Mouse (Mus musculus): ENCODE measurements around the gene Crim1. TPM values are rescaled to one million over a fixed set of nuclear protein-coding genes. Genes with fewer than 3 reads are reported as not detected.

Gene Crim1
- total RNA-seq, 2 experiments from 2014 or later = 44.8 to 47.1 TPM

DNA sequence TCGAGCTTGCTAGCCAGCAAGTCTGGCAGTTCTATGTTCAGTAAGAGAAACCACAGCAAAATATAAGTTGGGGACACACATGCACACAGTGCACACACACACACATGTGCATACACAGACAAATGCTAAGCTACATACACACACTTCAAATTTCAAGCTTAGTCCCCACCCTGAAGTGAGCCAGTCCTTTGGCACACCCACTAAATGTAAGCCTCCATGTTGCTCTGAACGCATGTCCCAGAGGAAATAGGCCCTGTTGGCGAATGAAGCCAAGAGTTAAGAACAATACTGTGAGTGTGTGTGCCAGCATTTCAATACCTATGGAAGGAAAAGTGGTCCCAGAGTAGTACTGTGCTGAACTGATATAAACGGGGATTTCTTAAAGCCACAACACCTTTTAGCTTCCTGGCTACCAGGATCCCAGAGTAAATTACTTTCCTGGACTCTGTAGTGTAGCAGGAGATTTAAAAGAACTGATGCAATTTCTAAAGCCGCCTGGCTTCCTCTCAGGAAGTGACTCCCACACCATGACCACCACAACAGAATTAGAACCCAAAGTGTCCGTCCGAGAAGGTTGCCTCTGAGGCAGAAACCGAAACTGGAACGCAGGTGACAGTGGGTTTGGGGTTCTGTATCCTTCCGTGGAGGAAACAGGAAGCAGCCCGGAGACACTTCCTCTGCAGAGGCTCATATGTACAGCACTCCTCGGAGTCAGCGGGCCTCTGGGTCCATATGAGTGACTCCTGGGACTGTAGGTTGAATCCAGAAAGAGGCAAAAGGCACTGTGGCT, 162.1 kb downstream of the Crim1 start:
- intact Hi-C loops (cut with DNase I) = loop anchor here (5.0 to 10.0 kb wide), 3 partner anchors 115 to 243 kb away; partner anchors contain the start of gene Crim1
- peak; percentile 52 to 60 for DNase-seq

DNA sequence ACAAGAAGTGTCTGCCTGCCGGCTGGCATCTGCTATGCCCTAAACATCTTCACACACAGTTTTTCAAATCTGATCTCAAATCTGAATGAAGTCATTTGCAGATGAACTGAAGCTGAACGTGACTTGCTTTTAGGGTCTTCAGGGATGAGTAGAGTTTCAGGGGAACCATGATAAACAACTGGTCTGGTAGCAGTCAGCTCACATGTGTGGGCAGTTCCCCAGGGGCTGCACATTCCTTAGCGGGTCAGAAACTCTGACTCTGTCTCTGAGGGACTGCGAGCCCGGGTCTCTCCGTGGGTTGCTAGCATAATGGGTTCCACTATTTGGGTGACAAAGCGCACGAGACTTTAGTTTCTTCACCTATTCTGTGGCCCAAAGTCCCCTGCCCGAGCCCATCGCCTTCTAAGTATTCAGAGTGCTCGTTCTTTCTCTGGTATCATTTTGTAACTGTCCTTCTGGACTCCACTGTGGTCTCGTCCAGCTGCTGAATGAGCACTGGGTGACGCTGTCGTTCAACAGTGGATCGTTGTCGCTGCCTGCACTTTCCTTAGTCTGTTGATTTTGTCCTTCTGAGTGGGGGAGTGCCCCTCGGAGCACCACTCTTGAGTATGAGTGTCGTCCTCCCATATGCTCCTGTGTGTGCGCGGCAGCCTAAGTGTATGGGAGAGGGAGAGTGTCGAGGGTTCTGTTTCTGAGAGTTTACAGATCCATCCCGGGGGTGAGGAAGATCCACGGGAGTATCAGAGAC, 164.7 kb downstream of the Crim1 start:
- intact Hi-C loops (cut with DNase I) = loop anchor here (5.0 to 10.0 kb wide), 3 partner anchors 117 to 240 kb away; partner anchors contain the start of gene Crim1
- DNase-seq = no peak

DNA sequence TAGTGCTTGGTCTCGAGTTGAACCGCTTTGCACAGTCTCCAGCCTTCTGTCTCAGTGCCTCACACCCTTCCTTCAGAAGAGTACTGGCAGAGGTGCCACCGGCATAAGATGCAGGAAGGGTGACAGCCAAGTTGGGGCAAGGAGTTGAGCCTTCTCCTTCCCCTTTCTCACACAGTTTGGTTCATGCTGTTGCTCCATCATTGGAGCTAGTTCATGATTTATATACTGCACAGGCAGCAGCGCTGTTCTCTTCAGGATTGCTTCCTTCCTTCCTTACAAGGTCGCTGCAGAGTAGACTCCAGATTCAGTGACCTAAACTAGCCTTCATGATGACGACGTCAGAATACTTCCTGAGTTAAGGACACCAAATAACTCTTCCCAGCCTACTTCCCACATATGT, 166.0 kb downstream of the Crim1 start:
- intact Hi-C loops (cut with DNase I) = loop anchor here (10.0 kb wide), 1 partner anchor 239 kb away; no protein-coding TSS in a partner anchor
- DNase-seq = no peak

DNA sequence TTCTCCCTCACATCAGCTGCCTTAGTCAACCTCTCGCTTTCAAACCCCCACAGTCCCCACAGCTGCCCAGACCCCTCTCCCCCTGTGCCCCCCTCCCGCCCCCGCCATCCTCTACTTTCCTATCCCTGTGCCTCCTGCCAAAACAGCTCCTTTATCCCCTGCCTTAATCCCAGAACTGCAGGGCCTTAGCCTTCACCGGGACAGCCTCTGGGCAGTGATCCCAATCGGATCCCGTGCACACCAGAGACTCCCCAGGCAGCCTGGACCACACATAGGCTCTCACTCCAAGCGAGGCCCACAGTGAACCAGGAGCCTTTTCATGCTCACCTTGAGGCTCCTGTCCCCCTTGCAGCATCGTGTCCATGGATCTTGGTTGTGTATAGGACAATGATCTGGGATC, 168.4 kb downstream of the Crim1 start:
- no peak for DNase-seq
- intact Hi-C loops (cut with DNase I) = loop anchor here (10.0 kb wide), 1 partner anchor 236 kb away; no protein-coding TSS in a partner anchor

DNA sequence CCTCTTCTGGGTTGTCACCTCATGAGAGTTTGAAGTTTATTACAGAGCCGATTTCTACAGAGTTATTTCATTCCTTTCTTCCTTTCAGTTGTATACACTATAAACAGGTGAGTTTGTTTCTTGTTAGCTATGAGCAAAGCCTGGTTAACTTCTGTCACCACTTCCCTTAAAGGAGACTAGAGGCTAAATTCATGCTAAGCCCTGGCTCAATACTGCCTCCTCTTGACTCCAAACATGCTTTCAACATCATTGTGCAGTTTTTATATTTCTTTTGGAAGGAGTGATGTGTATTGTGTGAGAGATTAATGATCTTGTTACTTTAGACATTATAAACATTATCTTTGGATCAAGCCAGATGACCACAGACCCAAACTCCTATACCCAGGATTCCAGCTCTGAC, 170.4 kb downstream of the Crim1 start:
- intact Hi-C loops (cut with DNase I) = loop anchor here (5.0 kb wide), 1 partner anchor 173 kb away; no protein-coding TSS in a partner anchor
- no peak for DNase-seq

DNA sequence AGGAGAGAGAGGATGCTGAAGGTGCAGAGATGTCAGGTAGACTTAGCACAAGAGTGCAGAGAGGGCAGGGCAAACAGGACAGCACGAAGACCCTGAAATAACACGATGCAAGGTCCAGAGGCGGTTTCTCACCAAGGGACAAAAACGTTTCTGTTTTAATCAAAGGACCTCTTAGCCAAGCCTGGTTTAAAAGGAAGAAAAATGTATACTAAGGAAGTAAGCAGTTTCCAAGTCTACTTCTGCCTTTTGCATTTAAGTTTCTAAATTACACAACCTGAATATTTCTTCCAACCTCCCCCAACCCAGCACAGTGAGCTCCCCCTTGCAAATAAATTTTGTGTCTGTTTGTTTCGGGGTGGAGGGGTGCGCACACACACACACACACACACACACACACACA, 173.1 kb downstream of the Crim1 start:
- no peak for DNase-seq
- intact Hi-C loops (cut with DNase I) = loop anchor here (5.0 kb wide), 1 partner anchor 176 kb away; no protein-coding TSS in a partner anchor

DNA sequence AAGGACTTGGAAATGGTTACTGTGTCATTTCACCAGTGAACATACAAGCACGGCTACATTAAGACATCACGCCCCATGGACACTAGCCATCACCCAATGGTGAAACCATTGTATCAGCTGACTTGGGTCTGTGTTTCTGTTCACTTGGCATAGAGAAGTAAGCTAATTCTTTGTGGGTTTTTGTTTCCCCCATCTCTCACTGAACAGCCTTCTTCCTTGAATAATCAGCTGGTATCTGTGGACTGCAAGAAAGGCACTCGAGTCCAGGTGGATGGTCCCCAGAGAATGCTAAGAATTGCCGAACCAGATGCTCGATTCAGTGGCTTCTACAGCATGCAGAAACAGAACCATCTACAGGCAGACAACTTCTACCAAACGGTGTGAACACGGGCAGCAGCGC, 173.8 kb downstream of the Crim1 start:
- DNase-seq = no peak
- intact Hi-C loops (cut with DNase I) = loop anchor here (5.0 kb wide), 1 partner anchor 177 kb away; no protein-coding TSS in a partner anchor

DNA sequence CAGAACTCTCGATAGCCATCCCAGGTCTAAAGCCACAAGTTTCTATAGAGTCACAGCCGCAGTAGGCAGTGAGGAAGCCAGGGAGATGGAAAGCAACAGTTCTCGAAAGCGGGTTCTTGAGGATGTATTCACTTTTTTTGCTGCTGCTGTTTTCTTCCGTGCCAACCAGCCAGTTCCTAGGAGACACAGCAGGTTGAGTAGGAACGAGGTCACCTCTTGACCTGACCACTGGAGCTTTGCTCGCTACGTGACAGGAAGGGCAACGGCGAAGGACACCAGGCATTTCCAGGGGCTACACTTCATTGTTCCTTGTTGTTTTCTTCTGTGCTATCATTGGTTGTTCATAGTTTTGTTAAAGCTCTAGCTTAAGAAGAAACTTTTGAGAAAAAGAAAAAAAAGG, 174.7 kb downstream of the Crim1 start:
- intact Hi-C loops (cut with DNase I) = loop anchor here (5.0 kb wide), 1 partner anchor 177 kb away; no protein-coding TSS in a partner anchor
- no peak for DNase-seq

DNA sequence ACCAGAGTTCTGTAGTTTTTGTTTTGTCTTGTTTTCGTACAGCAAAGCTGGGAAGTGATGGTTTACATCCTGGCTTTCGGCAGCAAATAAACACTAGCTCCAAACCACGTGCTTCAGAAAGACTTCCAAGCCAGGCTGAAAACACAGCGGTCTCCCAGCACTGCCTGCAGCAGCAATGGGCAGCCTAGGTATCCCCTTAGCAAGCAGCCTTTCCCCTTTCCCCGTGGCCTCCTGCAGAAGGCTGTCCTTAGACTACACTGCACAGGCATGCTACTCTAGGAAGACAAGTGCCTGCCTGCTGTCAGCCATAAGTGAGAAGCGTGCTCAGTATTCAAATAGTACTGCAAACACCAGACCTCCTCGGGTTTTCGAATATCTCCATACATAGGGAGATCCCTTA, 176.5 kb downstream of the Crim1 start:
- DNase-seq = no peak
- intact Hi-C loops (cut with DNase I) = no loop called here

DNA sequence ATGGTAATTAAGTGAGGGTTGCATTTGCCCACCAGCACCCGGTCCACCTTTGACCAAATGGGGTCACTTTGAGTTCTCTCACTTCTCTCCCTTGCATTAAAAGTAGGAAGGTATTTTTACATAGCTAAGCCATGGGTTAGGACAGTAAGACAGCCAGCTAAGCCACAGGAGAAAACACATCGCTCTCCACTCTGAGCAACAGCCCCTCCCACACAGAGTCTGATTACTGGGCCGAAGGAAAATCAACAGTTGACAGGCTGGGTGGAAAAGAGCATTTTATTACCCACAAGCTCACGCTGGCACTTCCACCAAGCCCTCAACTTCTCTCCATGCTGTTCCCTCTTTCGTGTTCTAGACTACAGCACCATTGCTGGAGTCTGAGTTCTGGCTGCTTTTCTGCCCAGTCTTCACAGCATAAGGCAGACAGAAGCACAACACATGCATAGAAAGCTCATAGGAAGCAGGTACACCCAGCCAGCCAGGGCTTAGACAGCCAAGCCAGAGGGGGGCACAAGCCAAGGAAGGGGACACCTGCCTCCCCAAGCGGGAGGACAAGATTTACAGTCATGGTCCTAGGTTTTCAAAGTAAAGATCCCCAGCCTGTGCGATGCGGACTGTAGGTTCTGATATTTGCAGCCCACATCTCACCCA, 179.2 kb downstream of the Crim1 start:
- no peak for DNase-seq
- intact Hi-C loops (cut with DNase I) = no loop called here

DNA sequence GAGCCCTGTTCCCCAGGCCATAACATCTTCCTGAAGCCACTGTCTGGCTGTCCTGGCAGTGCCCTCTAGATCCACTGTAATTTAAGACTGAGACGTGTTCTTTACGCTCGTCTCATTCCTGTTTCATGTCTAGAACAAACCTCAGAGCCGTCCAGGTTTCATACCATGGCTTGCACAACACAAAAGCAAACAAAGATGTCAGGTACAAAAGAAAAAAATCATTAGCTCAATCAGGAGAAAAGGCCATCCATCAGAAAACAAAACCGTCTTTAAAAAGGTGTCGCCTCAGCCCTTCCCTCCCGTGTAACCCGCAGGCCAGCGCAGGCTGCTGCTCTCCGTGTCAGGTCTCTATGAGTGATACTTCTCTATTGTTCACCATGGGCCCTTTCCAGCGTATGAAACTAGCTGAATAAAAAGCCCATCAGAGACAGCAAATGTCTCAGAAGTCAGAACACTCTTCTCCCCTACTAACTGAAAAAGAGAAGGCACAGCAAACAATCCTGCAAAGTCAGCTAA, 179.7 kb downstream of the Crim1 start:
- no peak for DNase-seq
- intact Hi-C loops (cut with DNase I) = no loop called here

DNA sequence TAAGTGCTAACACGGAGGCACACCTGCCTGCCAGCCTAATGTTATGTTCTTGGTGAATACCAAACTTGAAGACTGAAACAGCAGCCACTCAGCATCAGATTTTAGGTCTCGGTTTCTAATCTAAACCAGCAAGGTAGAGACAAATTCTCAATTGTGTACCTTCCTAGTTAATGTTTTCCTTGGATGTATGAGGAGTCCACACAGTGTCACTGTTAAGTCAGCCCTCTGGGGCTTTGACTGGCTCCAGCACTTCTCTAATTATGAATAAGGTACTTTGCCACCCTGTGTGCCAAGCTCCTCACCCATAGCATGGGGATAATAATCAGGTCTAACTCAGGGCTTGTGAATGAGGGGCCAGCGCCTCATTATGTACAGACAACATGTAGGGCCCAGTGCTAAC, 182.3 kb downstream of the Crim1 start:
- intact Hi-C loops (cut with DNase I) = no loop called here
- no peak for DNase-seq

DNA sequence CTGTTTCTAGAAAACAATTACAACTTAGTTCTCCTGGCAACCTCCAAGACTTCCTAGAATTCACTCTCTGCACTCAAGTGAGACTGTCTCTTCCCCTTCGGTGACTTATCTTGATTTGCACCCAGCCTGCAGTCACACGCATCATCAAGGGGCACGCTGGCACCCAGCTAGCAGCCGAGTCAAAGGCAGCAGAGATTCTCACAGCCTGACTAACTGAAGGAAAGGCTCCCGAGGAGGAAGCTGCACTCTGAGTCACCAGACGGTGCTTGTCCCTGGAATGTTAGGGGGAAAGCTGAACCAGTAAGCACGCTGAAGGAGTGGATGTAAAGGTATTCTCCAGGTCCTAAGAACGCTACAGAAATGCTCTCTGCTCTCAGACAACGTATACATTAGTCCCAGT, 187.6 kb downstream of the Crim1 start:
- intact Hi-C loops (cut with DNase I) = no loop called here
- DNase-seq = no peak

DNA sequence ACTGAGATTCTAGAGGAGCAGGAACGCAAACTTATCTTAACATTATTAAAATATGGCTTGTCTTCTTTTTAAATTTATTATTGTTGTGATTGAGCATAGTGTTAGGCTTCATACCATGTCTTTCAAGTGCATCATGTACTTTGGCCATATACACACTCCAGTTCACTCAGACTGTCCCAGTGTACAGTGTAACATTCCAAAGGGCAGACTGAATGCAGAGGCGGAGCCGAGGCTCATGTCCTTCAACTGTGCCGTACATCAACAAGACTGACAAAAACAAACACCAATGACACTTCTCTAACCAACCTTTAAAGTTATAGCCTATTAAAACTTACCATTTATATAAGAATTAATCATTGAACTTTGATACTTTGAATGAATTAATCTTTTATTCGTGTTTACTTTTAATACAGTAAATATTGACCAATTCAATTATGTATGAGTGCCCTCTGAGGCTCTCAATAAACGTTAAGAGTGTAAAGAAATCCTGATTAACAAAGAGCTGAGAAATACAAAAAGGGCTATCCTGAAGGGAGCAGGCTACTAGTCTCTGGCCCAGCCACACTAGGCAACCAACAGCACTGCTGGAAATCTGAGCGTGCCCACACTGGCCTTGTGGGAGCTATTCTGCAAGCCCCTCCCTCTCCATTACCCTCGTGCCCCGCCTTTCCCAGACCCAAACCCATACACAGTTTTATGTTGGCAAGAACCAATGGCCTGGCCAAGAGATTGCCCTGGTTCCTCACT, 188.2 kb downstream of the Crim1 start:
- intact Hi-C loops (cut with DNase I) = no loop called here
- no peak for DNase-seq

DNA sequence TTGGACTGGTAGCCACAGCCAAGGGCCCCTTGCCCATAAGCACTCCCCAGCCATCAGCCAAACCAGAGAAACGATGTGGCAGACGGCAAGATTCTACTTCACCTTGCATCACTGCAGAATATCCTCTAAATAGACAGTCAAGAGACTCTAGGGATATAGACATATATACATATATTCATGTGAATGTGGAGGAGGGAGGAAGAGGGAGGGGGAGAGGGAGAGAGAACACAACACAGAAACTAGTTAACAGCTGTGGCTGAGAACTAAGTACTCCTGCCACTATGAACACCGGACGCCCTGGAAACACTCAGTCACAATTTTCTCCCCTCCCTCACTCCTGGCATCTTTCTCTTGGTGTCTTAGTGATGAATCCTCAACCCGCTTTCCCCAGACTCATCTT, 189.5 kb downstream of the Crim1 start:
- DNase-seq = no peak
- intact Hi-C loops (cut with DNase I) = no loop called here

DNA sequence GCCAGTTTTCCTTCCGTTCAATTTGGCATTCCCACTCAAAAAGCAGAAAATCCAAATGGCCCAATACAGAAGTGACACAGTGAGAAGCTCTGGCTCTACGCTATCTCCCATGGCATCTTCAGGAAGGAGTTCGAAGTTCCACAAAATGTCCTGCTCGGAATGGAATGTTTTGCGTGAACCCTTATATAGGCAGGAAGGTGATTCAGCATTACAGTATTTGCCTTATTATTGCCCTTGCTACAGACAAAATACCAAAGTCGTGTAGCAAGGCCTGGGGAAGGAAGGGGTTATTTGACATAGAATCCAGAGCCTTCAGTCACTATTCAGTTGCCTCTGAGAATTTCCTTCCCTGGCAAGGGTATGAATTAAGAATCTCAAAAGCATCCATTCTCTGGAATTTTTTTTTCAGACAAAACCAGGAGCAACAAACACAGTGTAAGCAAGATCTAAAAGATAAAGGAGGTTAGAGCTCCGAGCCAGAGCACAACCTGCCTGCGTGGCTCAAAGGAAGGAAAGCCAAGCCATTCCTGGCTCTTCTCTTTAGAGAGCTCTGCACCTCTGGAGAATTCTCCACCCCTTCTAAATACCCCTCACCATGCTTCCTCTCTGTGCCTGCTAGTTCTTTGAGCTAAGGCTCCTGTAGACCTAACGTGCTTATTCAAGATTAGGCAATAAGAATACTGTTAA, 192.5 kb downstream of the Crim1 start:
- intact Hi-C loops (cut with DNase I) = no loop called here
- DNase-seq = no peak

DNA sequence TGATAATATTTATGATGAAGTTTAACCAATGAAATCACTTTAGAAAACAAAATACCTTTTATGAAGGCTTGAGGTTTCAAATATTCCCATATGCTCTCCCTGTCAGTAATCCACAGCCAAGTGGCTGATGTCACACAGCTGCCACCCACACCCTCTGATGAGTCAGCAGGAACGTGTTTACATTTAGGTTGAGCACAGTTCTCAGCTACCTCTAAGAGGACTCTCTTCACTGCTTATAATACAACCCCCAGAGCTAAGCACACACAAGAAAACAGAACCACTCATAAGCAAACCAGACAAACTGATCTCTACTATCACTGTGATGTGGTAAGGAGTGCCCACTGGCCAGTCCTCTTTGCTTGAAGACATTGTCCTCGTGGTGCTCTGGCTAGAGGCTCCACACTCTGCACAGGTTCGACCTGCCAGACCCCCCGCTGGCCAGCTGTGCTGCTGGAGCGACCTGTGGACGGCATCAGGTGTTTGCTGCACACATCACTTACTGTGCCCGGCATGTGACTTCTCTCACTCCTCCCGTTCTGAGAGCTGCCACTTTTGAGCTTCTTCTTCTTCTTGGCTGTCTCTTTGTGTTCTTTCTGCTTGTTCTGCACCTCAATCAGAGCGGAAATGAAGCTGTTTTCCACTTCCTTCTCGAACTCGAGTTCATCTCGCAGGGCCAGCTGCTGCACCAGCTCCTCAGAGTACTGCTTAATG, 200.2 kb downstream of the Crim1 start:
- DNase-seq = no peak
- intact Hi-C loops (cut with DNase I) = no loop called here

DNA sequence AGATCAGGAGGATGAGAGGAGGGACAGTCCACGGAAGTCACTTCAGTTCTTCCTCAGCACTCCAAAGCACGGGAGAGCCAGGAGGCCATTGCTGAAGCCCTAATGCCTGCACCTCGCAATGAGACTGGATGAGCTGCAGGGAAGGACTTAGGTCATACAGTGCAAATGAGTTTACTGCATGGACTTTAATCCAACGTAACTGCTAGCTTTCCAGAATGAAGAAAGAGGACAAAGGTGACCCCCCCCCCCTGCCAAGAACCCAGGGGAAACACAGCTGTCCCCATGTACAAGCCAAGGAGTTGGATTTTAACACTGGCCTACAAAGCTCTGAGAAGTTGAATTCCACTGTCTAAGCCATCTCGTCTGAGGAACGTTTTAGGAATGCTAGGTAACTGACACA, 201.3 kb downstream of the Crim1 start:
- intact Hi-C loops (cut with DNase I) = no loop called here

DNA sequence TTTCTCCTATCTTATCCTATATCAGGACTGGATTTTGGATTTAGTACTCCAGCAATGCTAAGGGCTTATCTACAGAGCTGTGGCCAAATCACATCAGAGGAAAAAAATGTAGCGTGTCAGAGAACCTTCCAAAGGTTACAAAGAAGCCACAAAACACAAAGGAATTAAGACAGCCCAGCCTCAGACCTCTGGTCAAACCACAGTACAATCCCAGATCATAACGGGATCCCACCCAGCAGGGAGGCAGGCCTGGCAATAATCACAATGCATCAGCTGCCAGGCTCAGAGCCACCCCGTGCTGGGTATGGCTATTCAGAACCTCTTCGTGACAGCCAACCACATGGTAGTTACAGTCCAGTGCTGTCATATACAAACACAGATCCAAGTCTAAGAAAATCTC, 201.7 kb downstream of the Crim1 start:
- DNase-seq = peak in 1 of 2 experiments; percentile 28
- intact Hi-C loops (cut with DNase I) = no loop called here

More for the DNA sequence above, 201.3 kb downstream of the Crim1 start:
- no peak for DNase-seq

Data from heart, postnatal 10 days (tissue).